Mouse (Mus musculus) gastrocnemius, adult 8-10 months (tissue): ENCODE data around the gene Kmt5a. TPM values are rescaled to one million over a fixed set of nuclear protein-coding genes. Genes with fewer than 3 reads are reported as not detected.
"Not testable (repeated sequence)": the region's sequence is repeated elsewhere in the genome, so short reads cannot be mapped to it uniquely, and the experiment has no call there.

Source experiments
- DNase-seq, 2 experiments: peaks; one replicate each; pipeline ENCODE4 v3.0.0; 2022; ENCODE audit warnings: low spot score in 2 of 2
- total RNA-seq, 4 experiments: library from RNA; stranded (reverse); gene quantifications; 2 replicates each; pipeline ENCODE4 v1.2.4; 2022

Gene Kmt5a
- total RNA-seq, 4 experiments from 2014 or later: 217 to 342 (median 227) TPM

GRCm38 (mm10) chr5:124482436-124482965 is 42.8 kb downstream of the Kmt5a start:
- DNase-seq: peak; percentile 43 to 57

- DNase-seq: peak; percentile 82 to 89
Observed at GRCm38 (mm10) chr5:124482966-124483654, 43.4 kb downstream of the Kmt5a start, which contains the start of gene Snrnp35. Snrnp35 (plus strand) TSS chr5:124483134.

GRCm38 (mm10) chr5:124483655-124484396 is 44.1 kb downstream of the Kmt5a start:
- DNase-seq: no peak

- DNase-seq: no peak
Observed at GRCm38 (mm10) chr5:124485654-124486053, 45.9 kb downstream of the Kmt5a start.

GRCm38 (mm10) chr5:124488885-124489284 is 49.2 kb downstream of the Kmt5a start:
- DNase-seq: no peak

- no peak for DNase-seq
Observed at GRCm38 (mm10) chr5:124491732-124492131, 52.0 kb downstream of the Kmt5a start.

- no peak for DNase-seq
Observed at GRCm38 (mm10) chr5:124492618-124493017, 52.9 kb downstream of the Kmt5a start.

- DNase-seq: no peak
Observed at GRCm38 (mm10) chr5:124493455-124493854, 53.7 kb downstream of the Kmt5a start.

- DNase-seq: no peak
Observed at GRCm38 (mm10) chr5:124495547-124495946, 55.8 kb downstream of the Kmt5a start.

- DNase-seq: no peak
Observed at GRCm38 (mm10) chr5:124496614-124497514, 57.1 kb downstream of the Kmt5a start.

GRCm38 (mm10) chr5:124498221-124498876 is 58.6 kb downstream of the Kmt5a start:
- peak; percentile 45 to 63 for DNase-seq

GRCm38 (mm10) chr5:124499001-124499400 is 59.3 kb downstream of the Kmt5a start:
- no peak for DNase-seq

GRCm38 (mm10) chr5:124500037-124500436 is 60.3 kb downstream of the Kmt5a start:
- not testable (repeated sequence) for DNase-seq

- DNase-seq: no peak
Observed at GRCm38 (mm10) chr5:124500573-124500972, 60.8 kb downstream of the Kmt5a start.

GRCm38 (mm10) chr5:124501541-124501940 is 61.8 kb downstream of the Kmt5a start:
- no peak for DNase-seq

GRCm38 (mm10) chr5:124503742-124504141 is 64.0 kb downstream of the Kmt5a start:
- no peak for DNase-seq

GRCm38 (mm10) chr5:124505235-124505634 is 65.5 kb downstream of the Kmt5a start:
- DNase-seq: no peak

GRCm38 (mm10) chr5:124506731-124507359 is 67.1 kb downstream of the Kmt5a start:
- peak; percentile 74 to 84 for DNase-seq

GRCm38 (mm10) chr5:124509200-124509599 is 69.5 kb downstream of the Kmt5a start:
- no peak for DNase-seq

GRCm38 (mm10) chr5:124509742-124510237 is 70.1 kb downstream of the Kmt5a start:
- DNase-seq: peak; percentile 79 to 85
